Mouse (Mus musculus) heart, postnatal 25 days (tissue): ENCODE results near the gene Tspo2. TPM values are rescaled to one million over a fixed set of nuclear protein-coding genes. Genes with fewer than 3 reads are reported as not detected.

ENCODE experiments used
- DNase-seq: peaks from one replicate; pipeline ENCODE4 v3.0.0; 2022; ENCODE audit warnings: low spot score
- intact Hi-C: fragments of 180-260 bp; cut with DNase I; formaldehyde crosslinking; loops from one replicate; pipeline ENCODE4 v1.15.1; 2025
- total RNA-seq, 2 experiments: library from RNA; stranded (reverse); gene quantifications; 2 replicates each; pipeline ENCODE4 v1.2.3; 2021

Gene Tspo2
- total RNA-seq, 2 experiments from 2014 or later: 0.91 to 1.2 TPM

GRCm38 (mm10) chr17:48453489-48453888 is 2.2 kb upstream of the Tspo2 start:
- DNase-seq: no peak
- intact Hi-C loops: no loop called here

- no peak for DNase-seq
- intact Hi-C loops: no loop called here
Measured at GRCm38 (mm10) chr17:48451753-48452444, 577 bp upstream of the Tspo2 start.

- no peak for DNase-seq
- intact Hi-C loops: no loop called here
Measured at GRCm38 (mm10) chr17:48450666-48451352, 513 bp downstream of the Tspo2 start.

- intact Hi-C loops: no loop called here
- no peak for DNase-seq
Measured at GRCm38 (mm10) chr17:48447675-48448074, 3.6 kb downstream of the Tspo2 start.

GRCm38 (mm10) chr17:48443542-48444145 is 7.7 kb downstream of the Tspo2 start:
- intact Hi-C loops: no loop called here
- no peak for DNase-seq

- intact Hi-C loops: no loop called here
- no peak for DNase-seq
Measured at GRCm38 (mm10) chr17:48442745-48443457, 8.4 kb downstream of the Tspo2 start.

GRCm38 (mm10) chr17:48437421-48437911 is 13.9 kb downstream of the Tspo2 start:
- peak; percentile 14 for DNase-seq
- intact Hi-C loops: no loop called here

GRCm38 (mm10) chr17:48436487-48436886 is 14.8 kb downstream of the Tspo2 start:
- intact Hi-C loops: no loop called here
- DNase-seq: no peak

GRCm38 (mm10) chr17:48434479-48434878 is 16.8 kb downstream of the Tspo2 start:
- intact Hi-C loops: no loop called here
- DNase-seq: no peak

- no peak for DNase-seq
- intact Hi-C loops: no loop called here
Measured at GRCm38 (mm10) chr17:48433689-48434330, 17.5 kb downstream of the Tspo2 start.

GRCm38 (mm10) chr17:48433006-48433655 is 18.2 kb downstream of the Tspo2 start:
- intact Hi-C loops: no loop called here
- DNase-seq: no peak

GRCm38 (mm10) chr17:48432158-48432980 is 19.0 kb downstream of the Tspo2 start, which contains the start of gene Apobec2:
TSS of gene Apobec2 (minus strand) at chr17:48432930.
- peak; percentile 33 for DNase-seq
- intact Hi-C loops: no loop called here

- intact Hi-C loops: no loop called here
- no peak for DNase-seq
Measured at GRCm38 (mm10) chr17:48431054-48431453, 20.3 kb downstream of the Tspo2 start.

GRCm38 (mm10) chr17:48430394-48430793 is 20.9 kb downstream of the Tspo2 start:
- no peak for DNase-seq
- intact Hi-C loops: no loop called here

GRCm38 (mm10) chr17:48427852-48428530 is 23.3 kb downstream of the Tspo2 start:
- DNase-seq: no peak
- intact Hi-C loops: loop anchor here (2.0 kb wide), 1 partner anchor 17 kb away; the partner anchor contains the start of gene Oard1

- intact Hi-C loops: no loop called here
- no peak for DNase-seq
Measured at GRCm38 (mm10) chr17:48426991-48427750, 24.2 kb downstream of the Tspo2 start.
